Mouse (Mus musculus): ENCODE measurements around the gene Plcd3. TPM values are rescaled to one million over a fixed set of nuclear protein-coding genes. Genes with fewer than 3 reads are reported as not detected.
A peak's percentile ranks its signal among the peaks of the same experiment; 100 is the strongest.

The Plcd3 gene
- polyA plus RNA-seq, 1 experiment from 2014 or later, result 1.2 TPM

- Histone ChIP-seq H3K9me3 (ENCODE audit: control insufficient read depth, low read length) (no peaks in the 10 kb centered on the region), H3K4me3 (ENCODE audit: low read depth, low read length) (no peak overlapping the region), H3K27ac (replicated peaks; ENCODE audit: low read depth, low read length) (no peak overlapping the region), H3K4me1 (ENCODE audit: control insufficient read depth, insufficient read depth, low read length) (no peaks in the 10 kb centered on the region), H3K27me3 (ENCODE audit: control insufficient read depth, insufficient read depth, low read length) (no peaks in the 10 kb centered on the region), H3K36me3 (ENCODE audit: control insufficient read depth, insufficient read depth, low read length) (peaks cover 22% of the 10 kb centered on the region; the same call in 1 of the 2 replicates), H3K9ac (ENCODE audit: low read length) (no peak overlapping the region), H3K4me2 (ENCODE audit: low read depth, severe bottlenecking) (no peak overlapping the region)
- no peak for DNase-seq (ENCODE audit: low spot score)
- ATAC-seq (ENCODE audit: insufficient number of reproducible peaks, low FRiP score, low TSS enrichment, low read depth), result no peak
- WGBS, result 86% methylated on average over 4 of the region's 4 CpGs
These were observed 58.6 kb downstream of the Plcd3 start for GRCm38 (mm10) chr11:103042828-103043227.

DNA sequence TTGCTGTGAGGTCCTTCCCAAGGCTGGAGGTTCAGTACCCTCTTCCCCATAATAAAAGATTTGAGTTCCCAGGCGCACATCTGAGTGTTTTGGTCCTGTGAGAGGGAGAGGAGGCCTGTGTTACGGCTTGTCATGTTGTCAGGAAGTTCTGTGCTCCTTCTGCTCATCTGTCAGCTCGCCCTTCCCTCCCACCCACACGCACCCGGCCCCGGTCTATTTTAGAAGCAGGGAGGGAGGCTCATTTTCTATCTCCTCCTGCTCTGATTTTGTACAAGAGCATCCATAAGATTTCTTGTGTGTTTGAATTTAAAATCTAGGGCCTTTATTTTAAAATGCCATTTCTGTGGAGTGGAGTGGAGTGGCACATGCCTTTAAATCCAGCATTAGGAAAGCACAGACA, 63.4 kb downstream of the Plcd3 start:
- WGBS, result 94% methylated on average over 6 of the region's 6 CpGs
- H3K4me3 ChIP-seq (ENCODE audit: low read depth, low read length), result no peak overlapping the region
- H3K27me3 ChIP-seq (ENCODE audit: control insufficient read depth, insufficient read depth, low read length), result no peaks in the 10 kb centered on the region
- no peak overlapping the region for H3K4me2 ChIP-seq (ENCODE audit: low read depth, severe bottlenecking)
- no peak overlapping the region for H3K27ac ChIP-seq (replicated peaks; ENCODE audit: low read depth, low read length)
- no peaks in the 10 kb centered on the region for H3K4me1 ChIP-seq (ENCODE audit: control insufficient read depth, insufficient read depth, low read length)
- H3K36me3 ChIP-seq (ENCODE audit: control insufficient read depth, insufficient read depth, low read length), result peaks cover 4% of the 10 kb centered on the region
- no peak overlapping the region for H3K9ac ChIP-seq (ENCODE audit: low read length)
- DNase-seq (ENCODE audit: low spot score), result no peak
- ATAC-seq (ENCODE audit: insufficient number of reproducible peaks, low FRiP score, low TSS enrichment, low read depth), result no peak
- no peaks in the 10 kb centered on the region for H3K9me3 ChIP-seq (ENCODE audit: control insufficient read depth, low read length)

- Histone ChIP-seq H3K4me3 (ENCODE audit: low read depth, low read length) (no peak overlapping the region), H3K4me1 (ENCODE audit: control insufficient read depth, insufficient read depth, low read length) (no peaks in the 10 kb centered on the region), H3K27ac (replicated peaks; ENCODE audit: low read depth, low read length) (no peak overlapping the region), H3K27me3 (ENCODE audit: control insufficient read depth, insufficient read depth, low read length) (no peaks in the 10 kb centered on the region), H3K4me2 (ENCODE audit: low read depth, severe bottlenecking) (no peak overlapping the region), H3K9me3 (ENCODE audit: control insufficient read depth, low read length) (no peaks in the 10 kb centered on the region), H3K36me3 (ENCODE audit: control insufficient read depth, insufficient read depth, low read length) (peaks cover 3% of the 10 kb centered on the region), H3K9ac (ENCODE audit: low read length) (no peak overlapping the region)
- DNase-seq (ENCODE audit: low spot score) (no peak), ATAC-seq (ENCODE audit: insufficient number of reproducible peaks, low FRiP score, low TSS enrichment, low read depth) (no peak)
- WGBS, result 93% methylated on average over 8 of the region's 8 CpGs
These were observed 64.5 kb downstream of the Plcd3 start for GRCm38 (mm10) chr11:103036881-103037465.

- peaks cover 3% of the 10 kb centered on the region for H3K36me3 ChIP-seq (ENCODE audit: control insufficient read depth, insufficient read depth, low read length)
These were observed 66.5 kb downstream of the Plcd3 start for GRCm38 (mm10) chr11:103035007-103035406.

GRCm38 (mm10) chr11:103033030-103033429, 68.4 kb downstream of the Plcd3 start:
- H3K9me3 ChIP-seq (ENCODE audit: control insufficient read depth, low read length), result no peaks in the 10 kb centered on the region
- no peak overlapping the region for H3K27ac ChIP-seq (replicated peaks; ENCODE audit: low read depth, low read length)
- H3K9ac ChIP-seq (ENCODE audit: low read length), result no peak overlapping the region
- ATAC-seq (ENCODE audit: insufficient number of reproducible peaks, low FRiP score, low TSS enrichment, low read depth) (no peak), DNase-seq (ENCODE audit: low spot score) (no peak)
- peaks cover 4% of the 10 kb centered on the region for H3K4me1 ChIP-seq (ENCODE audit: control insufficient read depth, insufficient read depth, low read length)
- no peaks in the 10 kb centered on the region; the same call in none of the 2 replicates for H3K36me3 ChIP-seq (ENCODE audit: control insufficient read depth, insufficient read depth, low read length)
- no peaks in the 10 kb centered on the region for H3K27me3 ChIP-seq (ENCODE audit: control insufficient read depth, insufficient read depth, low read length)
- WGBS, result 91% methylated on average over 3 of the region's 3 CpGs
- no peak overlapping the region for H3K4me3 ChIP-seq (ENCODE audit: low read depth, low read length)
- no peak overlapping the region for H3K4me2 ChIP-seq (ENCODE audit: low read depth, severe bottlenecking)

More at GRCm38 (mm10) chr11:103035007-103035406, 66.5 kb downstream of the Plcd3 start:
- no peak overlapping the region for H3K9ac ChIP-seq (ENCODE audit: low read length)
- ATAC-seq (ENCODE audit: insufficient number of reproducible peaks, low FRiP score, low TSS enrichment, low read depth), result no peak
- 86% methylated on average over 6 of the region's 6 CpGs for whole genome bisulfite sequencing
- H3K4me2 ChIP-seq (ENCODE audit: low read depth, severe bottlenecking), result no peak overlapping the region
- H3K27me3 ChIP-seq (ENCODE audit: control insufficient read depth, insufficient read depth, low read length), result no peaks in the 10 kb centered on the region
- DNase-seq (ENCODE audit: low spot score), result no peak
- no peak overlapping the region for H3K27ac ChIP-seq (replicated peaks; ENCODE audit: low read depth, low read length)
- no peak overlapping the region for H3K4me3 ChIP-seq (ENCODE audit: low read depth, low read length)
- no peaks in the 10 kb centered on the region for H3K9me3 ChIP-seq (ENCODE audit: control insufficient read depth, low read length)
- no peaks in the 10 kb centered on the region for H3K4me1 ChIP-seq (ENCODE audit: control insufficient read depth, insufficient read depth, low read length)

DNA sequence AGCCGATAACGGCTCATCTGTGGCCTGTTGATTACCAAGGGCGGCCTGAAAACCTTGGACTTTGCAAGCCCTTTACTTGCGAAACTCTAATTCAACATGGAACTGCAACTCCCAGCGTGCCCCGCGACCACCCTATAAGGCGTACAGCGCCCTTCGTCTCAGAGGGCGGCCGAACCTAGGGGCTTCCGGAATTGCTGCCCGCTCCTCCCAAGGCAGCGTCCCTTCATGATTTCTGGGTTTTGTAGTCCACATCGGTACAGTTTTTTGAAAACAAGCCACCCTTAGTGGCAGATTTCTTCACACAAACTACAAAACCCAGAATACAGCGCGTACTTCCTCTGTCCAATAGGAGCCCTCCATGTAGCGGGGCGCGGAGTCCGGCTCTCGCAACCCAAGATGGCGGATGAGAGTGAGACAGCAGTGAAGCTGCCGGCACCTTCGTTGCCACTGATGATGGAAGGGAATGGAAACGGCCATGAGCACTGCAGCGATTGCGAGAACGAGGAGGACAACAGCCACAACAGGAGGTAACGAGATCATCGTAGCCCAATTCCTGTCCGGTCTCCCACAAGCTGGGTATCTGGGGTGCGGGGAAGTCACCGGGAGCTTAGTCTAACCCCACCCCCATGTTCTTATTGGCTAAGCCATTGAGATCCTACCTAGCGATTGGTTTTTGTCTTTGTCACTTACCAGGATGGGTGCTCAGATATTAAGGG, 73.1 kb downstream of the Plcd3 start, which contains the start of the genes Nmt1 and Dcakd:
TSS of gene Nmt1 (plus strand) at position 15 of the 716 bp plus-strand sequence.
TSS of gene Dcakd (minus strand) at position 158 of the 716 bp plus-strand sequence.
- Histone ChIP-seq H3K27me3 (ENCODE audit: control insufficient read depth, insufficient read depth, low read length) (no peaks in the 10 kb centered on the region), H3K4me3 (ENCODE audit: low read depth, low read length) (peak within 1 kb of the TSS; percentile 62), H3K4me2 (ENCODE audit: low read depth, severe bottlenecking) (peak within 1 kb of the TSS; percentile 61), H3K4me1 (ENCODE audit: control insufficient read depth, insufficient read depth, low read length) (peaks cover 7% of the 10 kb centered on the region), H3K36me3 (ENCODE audit: control insufficient read depth, insufficient read depth, low read length) (no peaks in the 10 kb centered on the region), H3K9ac (ENCODE audit: low read length) (peak within 1 kb of the TSS; percentile 66), H3K27ac (replicated peaks; ENCODE audit: low read depth, low read length) (0 out of 2 replicates have a peak within 1 kb of the TSS, but pooled peaks have one; percentile 14), H3K9me3 (ENCODE audit: control insufficient read depth, low read length) (no peaks in the 10 kb centered on the region)
- WGBS, result under 1% methylated on average over 36 of the region's 36 CpGs
- DNase-seq (ENCODE audit: low spot score) (peak; percentile 94), ATAC-seq (ENCODE audit: insufficient number of reproducible peaks, low FRiP score, low TSS enrichment, low read depth) (peak; percentile 99)

- Histone ChIP-seq H3K36me3 (ENCODE audit: control insufficient read depth, insufficient read depth, low read length) (no peaks in the 10 kb centered on the region), H3K9ac (ENCODE audit: low read length) (peak overlapping the region; percentile 66), H3K4me1 (ENCODE audit: control insufficient read depth, insufficient read depth, low read length) (peaks cover 7% of the 10 kb centered on the region), H3K9me3 (ENCODE audit: control insufficient read depth, low read length) (no peaks in the 10 kb centered on the region), H3K4me2 (ENCODE audit: low read depth, severe bottlenecking) (peak overlapping the region; percentile 61), H3K4me3 (ENCODE audit: low read depth, low read length) (peak overlapping the region; percentile 62), H3K27me3 (ENCODE audit: control insufficient read depth, insufficient read depth, low read length) (no peaks in the 10 kb centered on the region), H3K27ac (replicated peaks; ENCODE audit: low read depth, low read length) (0 out of 2 replicates have a peak overlapping the region, but pooled peaks have one; percentile 0)
- 17% methylated on average over 8 of the region's 8 CpGs for WGBS
- ATAC-seq (ENCODE audit: insufficient number of reproducible peaks, low FRiP score, low TSS enrichment, low read depth) (peak; percentile 20; the same call in 1 of the 2 replicates), DNase-seq (ENCODE audit: low spot score) (no peak)
These were observed 73.8 kb downstream of the Plcd3 start for GRCm38 (mm10) chr11:103027570-103028175.

DNA sequence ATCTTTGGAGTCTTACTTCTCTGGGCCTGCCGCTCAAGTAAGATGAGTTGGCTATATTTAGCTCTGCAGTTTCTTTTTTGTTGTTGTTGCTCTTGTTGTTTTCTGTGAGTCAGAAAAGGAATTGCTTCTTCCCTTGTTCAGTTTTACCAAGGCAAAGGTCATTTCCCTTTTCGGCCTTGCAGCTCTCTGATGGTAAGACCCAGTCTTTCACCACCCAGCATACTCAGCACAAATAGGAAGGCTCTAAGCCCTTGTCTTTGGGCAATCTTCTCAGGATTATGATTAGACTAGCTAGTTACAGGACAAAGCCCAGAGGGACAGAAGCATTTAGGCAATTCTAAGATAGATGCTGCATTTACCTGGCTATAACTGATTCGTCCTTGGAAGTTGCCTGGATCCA, 74.6 kb downstream of the Plcd3 start:
- H3K27me3 ChIP-seq (ENCODE audit: control insufficient read depth, insufficient read depth, low read length), result no peaks in the 10 kb centered on the region
- H3K4me2 ChIP-seq (ENCODE audit: low read depth, severe bottlenecking), result no peak overlapping the region
- H3K4me3 ChIP-seq (ENCODE audit: low read depth, low read length), result no peak overlapping the region
- H3K27ac ChIP-seq (replicated peaks; ENCODE audit: low read depth, low read length), result no peak overlapping the region
- H3K9ac ChIP-seq (ENCODE audit: low read length), result no peak overlapping the region
- no peaks in the 10 kb centered on the region for H3K9me3 ChIP-seq (ENCODE audit: control insufficient read depth, low read length)
- no peaks in the 10 kb centered on the region for H3K36me3 ChIP-seq (ENCODE audit: control insufficient read depth, insufficient read depth, low read length)
- peaks cover 7% of the 10 kb centered on the region for H3K4me1 ChIP-seq (ENCODE audit: control insufficient read depth, insufficient read depth, low read length)
- DNase-seq (ENCODE audit: low spot score) (no peak), ATAC-seq (ENCODE audit: insufficient number of reproducible peaks, low FRiP score, low TSS enrichment, low read depth) (no peak)
- WGBS, result 86% methylated on average over 3 of the region's 3 CpGs

Data from limb, embryonic 11.5 days (tissue).